Mouse (Mus musculus): ENCODE data around the gene Sufu. TPM values are rescaled to one million over a fixed set of nuclear protein-coding genes. Genes with fewer than 3 reads are reported as not detected.

Sufu gene
- total and polyA plus RNA-seq, 3 experiments: 8.7 to 11.0 (median 10.6) TPM

DNA sequence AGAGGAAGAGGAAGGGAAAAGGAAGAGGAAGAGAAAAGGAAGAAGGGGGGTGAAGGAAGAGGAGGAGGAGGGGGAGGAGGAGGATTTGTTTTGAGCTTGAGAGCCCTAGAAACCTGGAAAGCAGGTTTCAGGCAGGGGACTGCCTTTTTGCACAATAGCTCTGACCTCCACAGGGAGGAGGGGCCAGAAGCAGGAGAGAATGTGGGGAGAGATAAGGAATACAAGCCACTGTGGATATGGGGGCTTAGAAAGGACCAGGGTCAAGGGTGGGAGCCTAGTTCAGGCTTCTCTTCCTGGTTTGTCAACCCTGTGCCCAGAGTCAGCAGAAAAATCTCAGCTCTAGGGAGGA, 126.4 kb downstream of the Sufu start:
- TF ChIP-seq EP300 (IDR thresholded peaks at IDR 0.05; ENCODE audit: insufficient read depth, low read depth, low read length) (no peak), CTCF (IDR thresholded peaks at IDR 0.05) (no peak), POLR2A (IDR thresholded peaks at IDR 0.05; ENCODE audit: insufficient read depth, low read depth, low read length) (no peak)
- no peak overlapping the region for H3K9ac ChIP-seq (ENCODE audit: low read depth, low read length)
- H3K4me1 ChIP-seq (ENCODE audit: control insufficient read depth, insufficient read depth, low read length): peaks cover 35% of the 10 kb centered on the region
- H3K36me3 ChIP-seq (ENCODE audit: control insufficient read depth, insufficient read depth, low read length): no peaks in the 10 kb centered on the region
- no peak for DNase-seq
- no peaks in the 10 kb centered on the region for H3K79me2 ChIP-seq (replicated peaks; ENCODE audit: control insufficient read depth, insufficient read depth, low read length)
- H3K4me3 ChIP-seq: no peak overlapping the region; the same call in 1 of the 2 replicates
- intact Hi-C loops (cut with DNase I): no loop called here
- H3K27ac ChIP-seq: peak overlapping the region; percentile 30
- H3K27me3 ChIP-seq (ENCODE audit: control insufficient read depth, insufficient read depth, low read length): no peaks in the 10 kb centered on the region

DNA sequence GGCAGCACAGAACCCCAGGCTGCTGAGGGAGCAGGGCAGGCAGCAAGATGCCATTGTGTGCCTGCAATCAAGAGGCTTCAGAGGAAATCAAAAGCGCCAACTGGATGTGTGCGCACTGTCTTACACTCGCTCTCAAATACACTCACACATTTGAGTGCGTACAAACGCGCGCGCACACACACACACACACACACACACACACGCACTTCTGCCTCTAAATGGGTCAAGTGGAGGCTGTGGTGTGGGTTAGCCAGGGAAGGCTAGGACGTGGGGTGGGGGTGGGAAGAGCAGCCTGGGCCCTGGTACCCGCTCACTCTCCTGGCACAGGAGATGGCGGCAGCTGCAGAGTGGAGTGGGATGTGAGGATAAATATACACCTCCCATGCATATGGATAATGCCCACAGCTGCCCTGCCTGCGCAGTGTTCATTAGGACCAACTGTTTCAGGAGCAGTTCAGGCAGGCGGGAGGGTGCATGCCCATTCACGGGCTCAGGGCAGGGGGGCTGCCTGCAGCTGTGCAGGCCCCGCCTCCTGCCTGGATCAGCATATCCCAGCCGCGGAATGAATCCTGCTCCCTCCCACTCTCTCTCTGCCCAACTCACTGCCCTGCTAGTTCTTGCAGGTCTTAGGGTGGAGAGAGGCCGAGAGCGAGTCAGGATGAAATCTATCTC, 126.9 kb downstream of the Sufu start:
- Histone ChIP-seq H3K27ac (peak overlapping the region; percentile 84), H3K9ac (ENCODE audit: low read depth, low read length) (peak overlapping the region; percentile 28), H3K36me3 (ENCODE audit: control insufficient read depth, insufficient read depth, low read length) (no peaks in the 10 kb centered on the region), H3K27me3 (ENCODE audit: control insufficient read depth, insufficient read depth, low read length) (no peaks in the 10 kb centered on the region), H3K79me2 (replicated peaks; ENCODE audit: control insufficient read depth, insufficient read depth, low read length) (no peaks in the 10 kb centered on the region), H3K4me3 (peak overlapping the region; percentile 28), H3K4me1 (ENCODE audit: control insufficient read depth, insufficient read depth, low read length) (peaks cover 35% of the 10 kb centered on the region)
- DNase-seq: peak; percentile 71 to 72
- intact Hi-C loops (cut with DNase I): loop anchor here (1.0 to 2.0 kb wide), 2 partner anchors 19 to 67 kb away; no protein-coding TSS in a partner anchor
- WGBS: 22% methylated on average over 20 of the region's 20 CpGs
- no peak for TF ChIP-seq CTCF (IDR thresholded peaks at IDR 0.05)
- TF ChIP-seq POLR2A (IDR thresholded peaks at IDR 0.05; ENCODE audit: insufficient read depth, low read depth, low read length): 0 out of 2 replicates have a peak, but pooled peaks have one; percentile 29

DNA sequence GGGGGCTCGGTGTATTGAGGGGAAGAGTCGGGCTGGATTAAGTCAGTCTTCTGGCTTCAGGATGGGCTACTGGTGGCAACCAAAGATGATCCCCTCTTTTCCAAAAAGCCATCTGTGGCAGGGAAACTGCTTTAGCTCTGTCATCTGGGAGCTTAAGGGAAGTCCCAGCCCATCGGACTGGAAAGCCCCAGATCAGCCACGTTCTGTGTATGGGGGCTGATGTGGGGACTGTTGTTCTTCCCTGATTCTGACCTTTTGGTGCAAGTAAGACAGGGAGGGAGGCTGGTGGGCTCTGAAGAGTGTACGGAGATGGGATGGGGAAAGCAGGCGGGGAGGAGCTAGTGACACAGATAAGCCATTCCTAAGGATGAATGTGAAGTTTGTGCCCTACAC, 127.5 kb downstream of the Sufu start:
- Histone ChIP-seq H3K4me3 (peak overlapping the region; percentile 28), H3K4me1 (ENCODE audit: control insufficient read depth, insufficient read depth, low read length) (peaks cover 35% of the 10 kb centered on the region), H3K9ac (ENCODE audit: low read depth, low read length) (peak overlapping the region; percentile 2; the same call in 1 of the 2 replicates), H3K36me3 (ENCODE audit: control insufficient read depth, insufficient read depth, low read length) (no peaks in the 10 kb centered on the region), H3K79me2 (replicated peaks; ENCODE audit: control insufficient read depth, insufficient read depth, low read length) (no peaks in the 10 kb centered on the region), H3K27ac (peak overlapping the region; percentile 84), H3K27me3 (ENCODE audit: control insufficient read depth, insufficient read depth, low read length) (no peaks in the 10 kb centered on the region)
- WGBS: 10% methylated on average over 6 of the region's 6 CpGs
- intact Hi-C loops (cut with DNase I): loop anchor here (1.0 to 2.0 kb wide), 2 partner anchors 20 to 67 kb away; no protein-coding TSS in a partner anchor
- DNase-seq: no peak
- TF ChIP-seq CTCF (IDR thresholded peaks at IDR 0.05): no peak
- TF ChIP-seq POLR2A (IDR thresholded peaks at IDR 0.05; ENCODE audit: insufficient read depth, low read depth, low read length): no peak
- no peak for TF ChIP-seq EP300 (IDR thresholded peaks at IDR 0.05; ENCODE audit: insufficient read depth, low read depth, low read length)

DNA sequence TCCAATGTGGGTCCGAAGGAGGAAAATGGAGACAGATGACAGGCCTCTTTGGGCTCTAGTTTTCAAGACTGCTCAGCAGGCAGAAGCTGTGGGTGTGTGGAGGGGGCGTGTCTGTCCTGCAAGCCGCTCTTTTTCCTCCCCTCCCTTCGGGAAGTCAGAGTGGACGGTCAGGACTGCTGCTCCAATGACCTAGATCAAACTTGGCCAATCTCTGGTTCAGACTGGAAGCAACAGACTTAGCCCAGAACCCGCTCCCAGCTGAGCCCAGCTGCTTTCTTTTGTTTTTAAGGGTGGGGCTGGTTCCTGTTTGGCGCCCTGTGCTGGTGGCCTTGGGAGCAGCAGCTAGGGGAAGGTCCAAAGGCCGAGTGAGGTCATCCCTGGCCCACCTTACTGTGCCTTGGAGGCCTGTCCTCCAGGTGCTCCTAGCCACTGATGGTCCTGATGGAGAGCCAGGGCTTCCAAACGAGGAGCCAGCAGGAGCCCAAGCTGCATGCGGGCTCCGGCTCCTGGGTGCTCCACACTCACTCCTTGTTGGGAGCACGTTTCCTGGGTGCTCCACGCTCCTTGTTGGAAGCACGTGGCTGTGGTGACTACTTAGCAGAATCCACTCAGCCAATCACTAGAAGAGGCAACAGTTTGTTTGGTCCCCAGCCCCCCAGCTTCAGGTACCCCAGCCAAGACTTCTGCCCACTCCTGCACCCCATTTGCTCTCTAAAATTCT, 128.1 kb downstream of the Sufu start:
- no peak overlapping the region for H3K9ac ChIP-seq (ENCODE audit: low read depth, low read length)
- no peaks in the 10 kb centered on the region for H3K27me3 ChIP-seq (ENCODE audit: control insufficient read depth, insufficient read depth, low read length)
- 13% methylated on average over 14 of the region's 14 CpGs for WGBS
- peak overlapping the region; percentile 28; the same call in 1 of the 2 replicates for H3K4me3 ChIP-seq
- H3K4me1 ChIP-seq (ENCODE audit: control insufficient read depth, insufficient read depth, low read length): peaks cover 34% of the 10 kb centered on the region
- peak; percentile 84 to 90 for DNase-seq
- no peaks in the 10 kb centered on the region for H3K79me2 ChIP-seq (replicated peaks; ENCODE audit: control insufficient read depth, insufficient read depth, low read length)
- intact Hi-C loops (cut with DNase I): loop anchor here (1.0 to 2.0 kb wide), 2 partner anchors 20 to 68 kb away; no protein-coding TSS in a partner anchor
- H3K36me3 ChIP-seq (ENCODE audit: control insufficient read depth, insufficient read depth, low read length): no peaks in the 10 kb centered on the region
- peak overlapping the region; percentile 84 for H3K27ac ChIP-seq
- TF ChIP-seq EP300 (IDR thresholded peaks at IDR 0.05; ENCODE audit: insufficient read depth, low read depth, low read length) (peak; percentile 97), CTCF (IDR thresholded peaks at IDR 0.05) (peak; percentile 71), POLR2A (IDR thresholded peaks at IDR 0.05; ENCODE audit: insufficient read depth, low read depth, low read length) (0 out of 2 replicates have a peak, but pooled peaks have one; percentile 22)

DNA sequence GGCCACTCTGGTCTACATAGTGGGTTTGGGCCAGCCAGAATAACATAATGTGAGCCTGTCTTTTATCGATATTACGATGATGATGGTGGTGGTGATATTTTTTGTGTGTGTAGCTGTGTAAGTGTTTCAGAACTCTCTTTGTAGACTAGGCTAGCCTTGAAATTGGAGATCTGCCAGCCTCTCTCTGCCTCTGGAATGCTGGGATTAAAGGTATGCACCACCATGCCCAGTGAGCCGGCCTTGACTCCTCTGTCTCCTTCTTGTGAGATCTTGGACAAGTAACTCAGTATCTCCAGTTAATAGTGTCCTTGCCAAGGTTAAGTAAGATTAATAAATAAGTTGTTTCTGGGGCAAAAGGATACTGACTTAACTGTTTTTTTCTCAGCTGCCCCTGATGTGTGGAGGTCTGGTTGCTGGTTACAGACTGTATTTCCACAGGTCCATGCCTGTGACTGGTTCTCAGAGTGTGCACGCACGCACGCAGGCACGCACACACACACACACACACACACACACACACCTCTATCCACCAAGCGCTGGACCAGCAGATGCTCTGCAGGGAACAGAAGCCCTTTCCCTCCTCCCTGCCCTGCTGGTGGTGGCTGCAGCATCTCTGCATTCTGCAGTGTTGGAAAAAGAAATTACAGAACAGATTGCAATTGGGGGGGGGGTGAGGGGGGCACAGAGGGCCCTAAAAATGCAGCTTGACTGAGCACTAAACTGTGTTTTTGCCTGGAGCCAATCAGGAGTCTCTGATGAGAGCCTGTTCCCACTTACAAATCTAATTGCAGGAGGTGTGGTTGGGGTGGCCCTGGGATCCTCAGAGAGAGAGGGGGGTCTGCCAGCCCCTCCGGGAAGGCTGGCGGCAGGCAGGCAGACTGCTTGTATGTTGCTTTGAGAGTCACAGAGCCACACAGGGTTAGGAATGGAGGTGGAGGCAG, 129.3 kb downstream of the Sufu start:
- no peak overlapping the region for H3K9ac ChIP-seq (ENCODE audit: low read depth, low read length)
- intact Hi-C loops (cut with DNase I): loop anchor here (2.0 kb wide), 1 partner anchor 69 kb away; no protein-coding TSS in a partner anchor
- WGBS: 77% methylated on average over 10 of the region's 10 CpGs

More for the DNA sequence above, 129.3 kb downstream of the Sufu start:
- TF ChIP-seq POLR2A (IDR thresholded peaks at IDR 0.05; ENCODE audit: insufficient read depth, low read depth, low read length): no peak
- TF ChIP-seq CTCF (IDR thresholded peaks at IDR 0.05): no peak
- TF ChIP-seq EP300 (IDR thresholded peaks at IDR 0.05; ENCODE audit: insufficient read depth, low read depth, low read length): no peak
- Histone ChIP-seq H3K36me3 (ENCODE audit: control insufficient read depth, insufficient read depth, low read length) (no peaks in the 10 kb centered on the region), H3K4me1 (ENCODE audit: control insufficient read depth, insufficient read depth, low read length) (peaks cover 34% of the 10 kb centered on the region), H3K27me3 (ENCODE audit: control insufficient read depth, insufficient read depth, low read length) (no peaks in the 10 kb centered on the region), H3K79me2 (replicated peaks; ENCODE audit: control insufficient read depth, insufficient read depth, low read length) (no peaks in the 10 kb centered on the region), H3K4me3 (no peak overlapping the region), H3K27ac (peak overlapping the region; percentile 84)
- no peak for DNase-seq

Data from heart, adult 2 months (tissue).